Mouse (Mus musculus): ENCODE results near the gene Polrmt. TPM values are rescaled to one million over a fixed set of nuclear protein-coding genes. Genes with fewer than 3 reads are reported as not detected.
"Not testable (repeated sequence)": the region's sequence is repeated elsewhere in the genome, so short reads cannot be mapped to it uniquely, and the experiment has no call there.

The Polrmt gene
- polyA plus RNA-seq, 1 experiment from 2014 or later = 48.3 TPM

DNA sequence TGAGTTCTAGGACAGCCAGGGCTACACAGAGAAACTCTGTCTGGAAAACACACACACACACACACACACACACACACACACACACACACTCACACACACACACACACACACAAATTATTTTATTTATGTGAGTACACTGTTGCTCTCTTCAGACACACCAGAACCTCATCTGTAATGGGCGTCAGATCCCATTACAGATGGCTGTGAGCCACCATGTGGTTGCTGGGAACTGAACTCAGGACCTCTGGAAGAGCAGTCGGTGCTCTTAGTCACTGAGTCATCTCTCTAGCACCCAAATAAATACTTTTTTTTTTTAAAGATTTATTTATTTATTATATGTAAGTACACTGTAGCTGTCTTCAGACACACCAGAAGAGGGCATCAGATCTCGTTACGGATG lies 43.4 kb downstream of the Polrmt start:
- H3K9me3 ChIP-seq; H3K4me3 ChIP-seq; H3K9ac ChIP-seq; H3K27ac ChIP-seq; H3K36me3 ChIP-seq (replicated peaks); H3K27me3 ChIP-seq (replicated peaks); H3K4me2 ChIP-seq; ATAC-seq (replicated peaks): not testable (repeated sequence)
- WGBS = 82% methylated on average over 4 of the region's 4 CpGs
- peaks cover 30% of the 10 kb centered on the region for H3K4me1 ChIP-seq

DNA sequence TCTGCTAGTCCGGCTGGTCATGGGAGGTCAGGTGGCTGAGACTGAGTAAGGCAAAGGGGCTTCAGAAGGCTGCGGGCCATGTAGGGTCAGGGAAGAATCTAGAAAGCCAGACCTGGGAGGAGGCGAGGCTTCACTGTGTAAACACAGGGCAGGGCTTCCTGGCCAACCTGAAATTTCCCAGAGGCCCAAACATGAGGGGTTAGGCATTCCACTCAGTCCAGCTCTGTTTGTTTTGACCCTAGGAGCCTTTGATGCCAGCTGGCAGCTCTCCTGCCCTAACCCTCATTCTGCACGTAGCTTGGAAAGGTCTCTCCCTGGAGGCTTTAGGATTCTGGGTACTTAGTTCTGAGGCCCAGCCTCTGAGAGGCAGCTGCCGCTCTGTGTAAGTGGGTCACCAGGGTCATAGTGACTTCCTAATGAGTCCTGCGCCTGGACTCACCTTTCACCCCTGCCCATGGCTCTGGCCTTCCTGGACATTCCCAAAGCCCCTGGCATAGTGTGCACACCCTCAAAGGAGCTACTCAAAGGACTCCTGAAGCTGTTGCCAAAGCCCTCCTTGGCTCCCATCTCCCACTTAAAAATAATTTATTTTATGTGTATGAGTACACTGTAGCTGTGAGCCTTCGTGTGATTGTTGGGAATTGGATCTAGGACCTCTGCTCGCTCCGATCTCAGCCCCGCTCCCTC lies 44.8 kb downstream of the Polrmt start:
- WGBS = 71% methylated on average over 10 of the region's 10 CpGs
- Histone ChIP-seq H3K4me2 (no peak overlapping the region), H3K27me3 (replicated peaks) (no peaks in the 10 kb centered on the region), H3K9me3 (no peaks in the 10 kb centered on the region), H3K36me3 (replicated peaks) (no peaks in the 10 kb centered on the region), H3K4me1 (peaks cover 17% of the 10 kb centered on the region), H3K27ac (no peak overlapping the region), H3K4me3 (no peak overlapping the region), H3K9ac (no peak overlapping the region)
- ATAC-seq (replicated peaks) = no peak

DNA sequence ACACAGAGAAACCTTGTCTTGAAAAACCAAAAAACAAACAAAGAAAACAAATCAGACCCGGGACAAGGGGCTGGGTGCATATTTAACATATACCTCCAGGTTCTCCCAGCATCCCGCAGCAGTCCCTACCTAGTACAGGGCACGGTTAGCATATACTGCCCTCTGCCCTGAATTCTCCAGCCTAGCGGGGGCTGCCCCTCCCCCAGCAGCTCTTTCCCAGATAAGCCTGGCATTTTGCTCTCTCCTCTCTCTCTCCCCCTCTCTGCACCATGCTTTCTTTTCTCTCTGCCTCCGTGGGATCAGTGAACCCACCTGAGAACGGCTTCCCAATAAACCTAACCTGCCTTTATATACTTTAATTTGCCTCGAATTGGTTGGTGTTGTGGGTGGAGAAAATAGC lies 45.7 kb downstream of the Polrmt start:
- no peaks in the 10 kb centered on the region for H3K36me3 ChIP-seq (replicated peaks)
- no peaks in the 10 kb centered on the region for H3K9me3 ChIP-seq
- H3K4me1 ChIP-seq = peaks cover 8% of the 10 kb centered on the region
- no peak overlapping the region for H3K27ac ChIP-seq
- H3K4me3 ChIP-seq = no peak overlapping the region
- no peak overlapping the region for H3K4me2 ChIP-seq
- no peak overlapping the region for H3K9ac ChIP-seq
- H3K27me3 ChIP-seq (replicated peaks) = no peaks in the 10 kb centered on the region
- ATAC-seq (replicated peaks) = no peak
- WGBS = 53% methylated on average over 7 of the region's 7 CpGs

DNA sequence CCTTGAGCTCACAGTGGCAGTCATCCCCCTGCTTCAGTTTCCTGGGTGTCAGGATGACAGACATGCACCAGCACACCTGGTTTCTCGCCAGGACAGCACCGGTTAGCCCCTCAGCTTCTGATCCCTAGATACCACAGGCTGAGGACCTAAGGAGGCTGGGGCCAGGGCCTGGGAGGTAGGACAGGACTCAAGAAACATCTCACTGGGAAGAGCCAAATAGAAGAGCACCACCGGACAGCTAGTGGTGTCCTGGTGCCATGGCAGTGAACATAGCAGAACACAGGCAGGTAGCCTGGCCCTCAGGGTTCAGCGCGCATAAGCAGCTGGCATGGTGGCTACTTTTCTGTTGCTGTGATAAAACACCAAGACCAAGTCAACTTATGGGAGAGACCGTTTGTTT lies 47.9 kb downstream of the Polrmt start:
- no peaks in the 10 kb centered on the region for H3K27me3 ChIP-seq (replicated peaks)
- 94% methylated on average over 6 of the region's 6 CpGs for WGBS
- H3K27ac ChIP-seq = no peak overlapping the region

DNA sequence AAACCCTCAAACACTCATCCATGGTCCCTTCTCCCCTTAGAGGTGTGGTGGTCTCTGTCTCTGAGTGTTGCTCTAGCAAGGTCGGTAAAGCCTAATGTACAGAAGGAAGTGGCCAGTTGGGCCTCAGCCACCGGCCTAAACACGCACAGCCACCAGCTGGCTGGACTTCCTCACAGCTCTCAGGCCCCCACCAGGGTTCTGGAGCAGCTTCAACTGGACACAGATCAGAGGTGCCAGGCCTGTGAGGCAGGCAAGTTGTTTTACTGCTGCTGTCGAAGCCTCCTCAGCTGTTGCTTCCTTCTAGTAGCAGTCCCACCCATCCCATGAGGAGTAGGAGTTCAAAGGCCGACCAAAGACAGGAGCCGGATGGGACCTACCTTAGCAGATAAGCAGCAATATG lies 48.5 kb downstream of the Polrmt start:
- H3K27me3 ChIP-seq (replicated peaks) = no peaks in the 10 kb centered on the region
- H3K36me3 ChIP-seq (replicated peaks) = no peaks in the 10 kb centered on the region
- H3K9me3 ChIP-seq = no peaks in the 10 kb centered on the region
- H3K4me1 ChIP-seq = no peaks in the 10 kb centered on the region
- no peak for ATAC-seq (replicated peaks)
- H3K4me2 ChIP-seq = no peak overlapping the region
- no peak overlapping the region for H3K4me3 ChIP-seq
- 79% methylated on average over 6 of the region's 6 CpGs for WGBS
- H3K27ac ChIP-seq = no peak overlapping the region
- no peak overlapping the region for H3K9ac ChIP-seq

More for the DNA sequence above, 47.9 kb downstream of the Polrmt start:
- Histone ChIP-seq H3K9me3 (no peaks in the 10 kb centered on the region), H3K36me3 (replicated peaks) (no peaks in the 10 kb centered on the region), H3K4me2 (no peak overlapping the region), H3K4me1 (no peaks in the 10 kb centered on the region), H3K4me3 (no peak overlapping the region), H3K9ac (no peak overlapping the region)
- no peak for ATAC-seq (replicated peaks)

DNA sequence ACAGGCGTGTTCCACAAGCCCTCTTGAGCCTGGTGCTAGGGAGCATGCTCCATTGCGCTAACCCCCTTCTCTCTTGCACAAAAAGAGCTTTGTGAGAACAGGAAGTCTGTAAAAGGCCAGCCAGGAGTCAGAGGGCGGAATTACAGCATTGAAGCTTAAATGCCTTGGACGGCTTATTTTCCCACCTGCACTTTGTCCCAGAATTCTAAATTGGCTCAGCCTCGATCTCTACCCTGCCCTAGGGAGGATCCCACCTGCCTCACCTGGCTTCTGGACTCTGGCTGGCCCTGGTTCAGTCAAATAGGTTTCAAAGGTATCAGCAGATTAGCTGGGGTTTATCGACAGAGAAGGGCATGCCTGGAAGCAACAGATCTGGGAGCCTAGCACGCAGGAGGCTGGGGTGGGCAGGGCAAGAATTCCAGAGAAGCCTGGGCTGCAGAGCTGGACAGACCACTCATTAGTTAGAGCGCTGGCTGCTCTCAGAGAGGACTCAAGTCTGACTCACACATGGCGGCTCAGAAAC lies 50.2 kb downstream of the Polrmt start:
- H3K36me3 ChIP-seq (replicated peaks) = no peaks in the 10 kb centered on the region
- no peak for ATAC-seq (replicated peaks)
- H3K9ac ChIP-seq = no peak overlapping the region
- H3K27ac ChIP-seq = no peak overlapping the region
- no peaks in the 10 kb centered on the region for H3K27me3 ChIP-seq (replicated peaks)
- WGBS = 69% methylated on average over 9 of the region's 9 CpGs
- no peaks in the 10 kb centered on the region for H3K9me3 ChIP-seq
- no peak overlapping the region for H3K4me2 ChIP-seq
- H3K4me3 ChIP-seq = no peak overlapping the region
- no peaks in the 10 kb centered on the region for H3K4me1 ChIP-seq

DNA sequence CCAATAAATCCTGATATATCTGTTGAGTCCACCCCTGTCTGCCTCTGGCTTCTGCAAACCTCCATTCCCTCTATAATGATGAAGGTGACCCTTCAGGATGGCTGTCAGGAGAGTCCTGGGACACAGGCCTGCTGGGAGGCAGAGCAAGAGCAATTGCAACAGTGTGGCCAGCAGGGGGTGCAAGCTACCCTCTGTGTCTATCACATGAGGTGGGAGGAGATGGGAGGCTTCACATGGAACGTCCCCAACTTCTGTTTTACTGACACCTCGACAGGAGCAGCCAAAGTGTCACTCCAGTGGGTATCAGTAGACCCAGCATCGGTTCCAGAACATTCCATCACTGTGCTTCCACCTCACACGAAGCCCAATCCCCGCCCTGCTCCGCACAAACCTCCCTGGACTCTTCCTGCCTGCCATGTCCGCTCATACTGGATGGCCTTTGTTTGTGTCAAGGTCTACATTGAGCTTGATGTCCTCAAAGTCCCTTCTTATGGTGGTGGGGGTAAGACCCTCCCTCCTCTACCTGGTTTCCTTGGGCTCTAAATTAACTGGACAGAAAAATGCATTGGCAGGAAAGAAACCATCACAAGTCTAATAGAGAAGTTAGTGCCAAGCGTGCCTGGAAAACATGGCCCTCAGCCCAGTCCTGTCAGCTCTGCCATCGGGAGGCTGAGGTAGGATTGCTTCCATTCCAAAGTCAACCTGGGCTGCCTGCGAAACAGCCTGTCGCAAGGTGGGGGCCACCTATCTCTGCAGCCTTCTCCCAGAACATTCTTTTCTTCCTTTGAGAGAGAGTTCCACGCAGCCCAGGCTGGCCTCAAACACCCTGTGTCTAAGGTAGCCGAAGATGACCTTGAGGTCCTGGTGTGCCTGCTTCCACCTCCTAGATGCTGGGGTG lies 50.9 kb downstream of the Polrmt start:
- Histone ChIP-seq H3K4me2 (no peak overlapping the region), H3K27me3 (replicated peaks) (no peaks in the 10 kb centered on the region), H3K27ac (no peak overlapping the region), H3K9me3 (no peaks in the 10 kb centered on the region), H3K4me3 (no peak overlapping the region), H3K4me1 (no peaks in the 10 kb centered on the region), H3K9ac (no peak overlapping the region), H3K36me3 (replicated peaks) (no peaks in the 10 kb centered on the region)
- no peak for ATAC-seq (replicated peaks)
- WGBS = 69% methylated on average over 13 of the region's 13 CpGs

DNA sequence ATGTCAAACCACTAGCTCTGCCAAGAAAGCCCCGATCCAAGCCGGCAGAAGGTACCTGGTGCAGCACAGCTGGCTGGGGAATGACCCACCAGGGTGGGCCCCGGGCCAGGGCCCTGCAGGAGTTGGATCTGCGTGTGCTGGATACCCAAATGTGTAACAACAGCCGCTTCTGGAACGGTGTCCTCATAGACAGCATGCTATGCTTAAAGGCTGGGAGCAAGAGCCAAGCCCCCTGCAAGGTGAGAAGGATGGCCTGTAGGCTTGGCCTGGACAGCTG lies 52.1 kb downstream of the Polrmt start:
- no peak overlapping the region for H3K4me3 ChIP-seq
- no peaks in the 10 kb centered on the region for H3K27me3 ChIP-seq (replicated peaks)
- H3K9me3 ChIP-seq = no peaks in the 10 kb centered on the region
- H3K36me3 ChIP-seq (replicated peaks) = no peaks in the 10 kb centered on the region
- H3K4me1 ChIP-seq = no peaks in the 10 kb centered on the region
- H3K4me2 ChIP-seq = no peak overlapping the region
- no peak overlapping the region for H3K27ac ChIP-seq
- no peak overlapping the region for H3K9ac ChIP-seq
- WGBS = 88% methylated on average over 6 of the region's 6 CpGs
- ATAC-seq (replicated peaks) = no peak

DNA sequence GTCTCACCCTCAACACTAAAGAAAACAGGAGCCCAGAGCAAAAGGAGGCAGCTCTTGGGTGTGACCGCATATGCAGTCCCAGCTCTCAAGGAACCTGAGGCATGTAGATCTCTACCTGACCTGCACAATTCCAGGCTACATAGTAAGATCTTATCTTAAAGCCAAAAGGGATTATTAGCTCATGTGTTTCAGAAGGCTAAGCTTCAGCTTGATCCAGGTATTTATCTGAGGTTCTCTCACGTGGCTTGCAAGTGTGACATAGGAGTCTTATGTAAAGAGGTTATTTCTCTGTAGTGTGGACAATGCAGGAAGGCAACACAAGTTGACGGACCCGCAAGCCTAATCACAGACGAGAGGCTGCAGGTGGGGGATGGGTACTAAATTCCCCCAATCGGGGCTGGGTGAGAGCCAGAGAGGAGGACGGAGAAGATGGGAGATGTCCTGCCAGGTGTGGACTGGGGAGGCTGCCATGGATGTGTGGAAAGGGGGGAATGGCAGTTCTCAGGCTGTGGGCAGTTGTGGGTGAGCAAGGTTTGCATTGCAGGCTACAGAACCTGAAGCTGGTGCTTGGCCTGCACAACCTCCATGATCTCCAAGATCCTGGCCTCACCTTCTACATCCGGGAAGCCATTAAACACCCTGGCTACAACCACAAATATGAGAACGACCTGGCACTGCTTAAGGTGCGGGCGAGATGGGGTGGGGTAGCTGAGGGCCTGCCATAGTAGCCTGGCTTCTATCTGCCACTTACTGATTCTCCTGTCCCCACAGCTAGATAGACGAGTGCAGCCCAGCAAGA lies 52.6 kb downstream of the Polrmt start:
- no peak for ATAC-seq (replicated peaks)
- Histone ChIP-seq H3K27me3 (replicated peaks) (no peaks in the 10 kb centered on the region), H3K27ac (no peak overlapping the region), H3K4me2 (no peak overlapping the region), H3K4me3 (no peak overlapping the region), H3K9ac (no peak overlapping the region), H3K9me3 (no peaks in the 10 kb centered on the region), H3K36me3 (replicated peaks) (0 out of 2 replicates have a peak, but pooled peaks cover 3% of the 10 kb centered on the region), H3K4me1 (no peaks in the 10 kb centered on the region)
- 81% methylated on average over 12 of the region's 12 CpGs for WGBS

DNA sequence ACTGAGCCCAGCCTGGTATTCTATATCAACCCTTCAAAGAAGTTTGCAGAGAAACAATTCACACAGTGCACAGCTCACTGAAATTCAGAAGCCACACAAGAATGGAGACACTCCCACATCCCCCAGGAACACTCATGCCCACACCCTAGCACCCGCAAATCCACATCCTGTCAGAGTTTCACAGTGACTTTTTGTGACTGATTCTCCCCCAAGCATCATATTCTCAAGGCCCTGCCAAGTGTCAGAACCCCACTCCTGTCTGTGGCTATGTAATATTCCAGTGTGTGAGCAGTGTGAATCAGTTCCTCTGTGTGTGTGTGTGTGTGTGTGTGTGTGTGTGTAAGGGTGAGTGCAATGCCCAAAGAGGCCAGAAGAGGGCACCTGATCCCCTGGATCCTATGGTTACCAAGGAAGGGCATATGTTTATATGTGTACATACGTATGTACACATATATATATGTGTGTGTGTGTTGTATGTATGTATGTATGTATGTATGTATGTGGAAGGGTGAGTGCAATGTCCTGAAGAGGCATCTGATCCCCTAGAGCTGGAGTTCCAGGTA lies 54.3 kb downstream of the Polrmt start:
- peaks cover 9% of the 10 kb centered on the region; the same call in 1 of the 2 replicates for H3K36me3 ChIP-seq (replicated peaks)
- H3K9me3 ChIP-seq = no peaks in the 10 kb centered on the region
- H3K27ac ChIP-seq = no peak overlapping the region
- H3K4me3 ChIP-seq = no peak overlapping the region
- H3K9ac ChIP-seq = no peak overlapping the region
- ATAC-seq (replicated peaks) = no peak
- 98% methylated on average over 2 of the region's 2 CpGs for WGBS
- H3K27me3 ChIP-seq (replicated peaks) = no peaks in the 10 kb centered on the region
- no peak overlapping the region for H3K4me2 ChIP-seq
- H3K4me1 ChIP-seq = no peaks in the 10 kb centered on the region

DNA sequence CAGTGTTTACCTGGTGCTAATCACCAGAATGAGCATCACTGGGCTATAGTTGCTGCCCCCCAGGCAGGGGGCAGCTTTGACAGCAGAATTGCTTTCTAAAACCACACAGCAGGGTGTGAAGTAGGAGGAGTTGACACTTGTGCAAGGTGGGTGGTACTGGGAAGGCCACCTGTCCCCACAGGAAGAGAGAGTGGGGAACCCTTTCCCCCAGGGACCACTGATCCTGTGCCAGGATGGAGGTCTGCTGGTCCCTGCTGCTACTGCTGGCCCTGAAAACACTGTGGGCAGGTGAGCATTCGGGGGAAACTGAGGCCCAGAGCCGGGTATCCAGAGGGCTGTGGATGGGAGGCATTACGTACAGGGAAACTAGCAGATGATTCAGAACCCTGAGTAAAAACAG lies 57.2 kb downstream of the Polrmt start:
- Histone ChIP-seq H3K4me2 (no peak overlapping the region), H3K27ac (no peak overlapping the region), H3K9ac (no peak overlapping the region), H3K4me1 (peaks cover 3% of the 10 kb centered on the region), H3K27me3 (replicated peaks) (no peaks in the 10 kb centered on the region), H3K36me3 (replicated peaks) (peaks cover 15% of the 10 kb centered on the region; the same call in 1 of the 2 replicates), H3K9me3 (no peaks in the 10 kb centered on the region), H3K4me3 (no peak overlapping the region)
- no peak for ATAC-seq (replicated peaks)
- 95% methylated on average over 3 of the region's 3 CpGs for WGBS

DNA sequence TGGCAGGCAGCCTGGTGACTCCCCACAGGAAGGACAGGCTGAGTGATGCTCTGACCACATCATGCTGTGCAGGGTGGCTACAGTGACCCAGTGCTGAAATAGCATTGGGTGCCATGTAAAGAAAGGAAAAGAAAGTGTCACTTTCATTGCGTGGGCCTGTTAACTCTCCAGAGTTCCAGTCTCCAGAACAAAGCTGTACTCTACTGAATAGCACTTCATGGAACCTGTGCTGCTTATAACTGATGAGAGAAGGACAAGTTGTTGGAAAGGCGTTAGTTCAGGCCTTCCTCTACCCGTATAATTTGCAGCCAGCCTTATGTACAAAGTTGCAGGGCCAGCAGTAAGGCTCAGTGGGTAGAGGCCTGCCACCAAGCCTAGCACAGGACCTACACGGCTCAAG lies 57.7 kb downstream of the Polrmt start, which contains the start of gene Gzmm:
Gzmm (plus strand) TSS at position 301 of the 400 bp plus-strand sequence.
- Histone ChIP-seq H3K9me3 (no peaks in the 10 kb centered on the region), H3K36me3 (replicated peaks) (peaks cover 15% of the 10 kb centered on the region; the same call in 1 of the 2 replicates), H3K27me3 (replicated peaks) (no peaks in the 10 kb centered on the region), H3K9ac (no peak within 1 kb of the TSS), H3K4me1 (peaks cover 8% of the 10 kb centered on the region), H3K4me2 (no peak within 1 kb of the TSS), H3K27ac (no peak within 1 kb of the TSS), H3K4me3 (no peak within 1 kb of the TSS)
- no peak for ATAC-seq (replicated peaks)
- 84% methylated on average over 4 of the region's 4 CpGs for WGBS

Data from midbrain, embryonic 15.5 days (tissue).